Mouse (Mus musculus): ENCODE results near the gene Prss41. TPM values are rescaled to one million over a fixed set of nuclear protein-coding genes. Genes with fewer than 3 reads are reported as not detected.

Gene Prss41
- polyA plus RNA-seq, 1 experiment = 0.05 TPM

GRCm38 (mm10) chr17:23857193-23857592, 13.2 kb upstream of the Prss41 start:
- no peaks in the 10 kb centered on the region for H3K79me2 ChIP-seq (ENCODE audit: control insufficient read depth, insufficient read depth)
- no peak overlapping the region for H3K4me3 ChIP-seq
- no peaks in the 10 kb centered on the region for H3K36me3 ChIP-seq (ENCODE audit: control insufficient read depth, insufficient read depth)
- no peak for TF ChIP-seq SRF (IDR thresholded peaks at IDR 0.05; ENCODE audit: control insufficient read depth, insufficient read length, low read depth)
- TF ChIP-seq MYOD1 (IDR thresholded peaks at IDR 0.05; ENCODE audit: control insufficient read depth in 1 of 3, insufficient read length in 2 of 3, low read depth in 2 of 3) = no peak
- no peak for TF ChIP-seq MAX (IDR thresholded peaks at IDR 0.05; ENCODE audit: low read depth)
- TF ChIP-seq E2F4 (IDR thresholded peaks at IDR 0.05; ENCODE audit: insufficient read depth) = no peak
- no peak for TF ChIP-seq REST (IDR thresholded peaks at IDR 0.05; ENCODE audit: insufficient read depth, insufficient read length)
- no peak for TF ChIP-seq POLR2AphosphoS2 (IDR thresholded peaks at IDR 0.05; ENCODE audit: insufficient read length, low read depth)
- no peak for TF ChIP-seq MYOG (IDR thresholded peaks at IDR 0.05; ENCODE audit: control insufficient read depth in 1 of 3, insufficient read depth in 1 of 3, insufficient read length in 2 of 3, low read depth in 2 of 3)
- TF ChIP-seq USF1 (IDR thresholded peaks at IDR 0.05; ENCODE audit: low read depth) = no peak
- TF ChIP-seq TCF12 (IDR thresholded peaks at IDR 0.05; ENCODE audit: insufficient read depth, poor library complexity, severe bottlenecking) = no peak
- no peak for TF ChIP-seq TCF3 (IDR thresholded peaks at IDR 0.05; ENCODE audit: insufficient read length, low read depth)
- TF ChIP-seq CEBPB (IDR thresholded peaks at IDR 0.05; ENCODE audit: insufficient read depth, poor library complexity, severe bottlenecking) = no peak
- TF ChIP-seq POLR2A (IDR thresholded peaks at IDR 0.05; ENCODE audit: insufficient read length, low read depth) = no peak
- H3K4me2 ChIP-seq (ENCODE audit: low read depth) = peak overlapping the region; percentile 18
- no peaks in the 10 kb centered on the region for H3K27me3 ChIP-seq (ENCODE audit: control insufficient read depth, insufficient read depth, insufficient read length)
- no peak overlapping the region for H3ac ChIP-seq (ENCODE audit: control insufficient read depth, insufficient read length)

GRCm38 (mm10) chr17:23854229-23854765, 10.3 kb upstream of the Prss41 start:
- Histone ChIP-seq H3K36me3 (ENCODE audit: control insufficient read depth, insufficient read depth) (no peaks in the 10 kb centered on the region), H3K79me2 (ENCODE audit: control insufficient read depth, insufficient read depth) (no peaks in the 10 kb centered on the region), H3K4me3 (no peak overlapping the region), H3ac (ENCODE audit: control insufficient read depth, insufficient read length) (no peak overlapping the region), H3K27me3 (ENCODE audit: control insufficient read depth, insufficient read depth, insufficient read length) (no peaks in the 10 kb centered on the region), H3K4me2 (ENCODE audit: low read depth) (no peak overlapping the region)
- TF ChIP-seq REST (IDR thresholded peaks at IDR 0.05; ENCODE audit: insufficient read depth, insufficient read length) (no peak), USF1 (IDR thresholded peaks at IDR 0.05; ENCODE audit: low read depth) (peak; percentile 92)

GRCm38 (mm10) chr17:23853292-23853691, 9.3 kb upstream of the Prss41 start:
- H3K27me3 ChIP-seq (ENCODE audit: control insufficient read depth, insufficient read depth, insufficient read length) = no peaks in the 10 kb centered on the region
- H3K79me2 ChIP-seq (ENCODE audit: control insufficient read depth, insufficient read depth) = no peaks in the 10 kb centered on the region
- H3K4me2 ChIP-seq (ENCODE audit: low read depth) = no peak overlapping the region
- no peak overlapping the region for H3K4me3 ChIP-seq
- TF ChIP-seq TCF3 (IDR thresholded peaks at IDR 0.05; ENCODE audit: insufficient read length, low read depth) (no peak), CEBPB (IDR thresholded peaks at IDR 0.05; ENCODE audit: insufficient read depth, poor library complexity, severe bottlenecking) (no peak), MYOG (IDR thresholded peaks at IDR 0.05; ENCODE audit: control insufficient read depth in 1 of 3, insufficient read depth in 1 of 3, insufficient read length in 2 of 3, low read depth in 2 of 3) (no peak), SRF (IDR thresholded peaks at IDR 0.05; ENCODE audit: control insufficient read depth, insufficient read length, low read depth) (no peak), REST (IDR thresholded peaks at IDR 0.05; ENCODE audit: insufficient read depth, insufficient read length) (no peak), USF1 (IDR thresholded peaks at IDR 0.05; ENCODE audit: low read depth) (no peak), MYOD1 (IDR thresholded peaks at IDR 0.05; ENCODE audit: control insufficient read depth in 1 of 3, insufficient read length in 2 of 3, low read depth in 2 of 3) (no peak), POLR2A (IDR thresholded peaks at IDR 0.05; ENCODE audit: insufficient read length, low read depth) (no peak), TCF12 (IDR thresholded peaks at IDR 0.05; ENCODE audit: insufficient read depth, poor library complexity, severe bottlenecking) (no peak), MAX (IDR thresholded peaks at IDR 0.05; ENCODE audit: low read depth) (no peak), E2F4 (IDR thresholded peaks at IDR 0.05; ENCODE audit: insufficient read depth) (no peak)
- H3K36me3 ChIP-seq (ENCODE audit: control insufficient read depth, insufficient read depth) = no peaks in the 10 kb centered on the region
- no peak overlapping the region for H3ac ChIP-seq (ENCODE audit: control insufficient read depth, insufficient read length)

GRCm38 (mm10) chr17:23850853-23851749, 7.1 kb upstream of the Prss41 start:
- no peaks in the 10 kb centered on the region for H3K79me2 ChIP-seq (ENCODE audit: control insufficient read depth, insufficient read depth)
- no peak overlapping the region for H3K4me3 ChIP-seq
- no peaks in the 10 kb centered on the region for H3K36me3 ChIP-seq (ENCODE audit: control insufficient read depth, insufficient read depth)
- H3K4me2 ChIP-seq (ENCODE audit: low read depth) = no peak overlapping the region
- no peak overlapping the region for H3ac ChIP-seq (ENCODE audit: control insufficient read depth, insufficient read length)
- no peaks in the 10 kb centered on the region for H3K27me3 ChIP-seq (ENCODE audit: control insufficient read depth, insufficient read depth, insufficient read length)
- TF ChIP-seq CEBPB (IDR thresholded peaks at IDR 0.05; ENCODE audit: insufficient read depth, poor library complexity, severe bottlenecking) = no peak
- no peak for TF ChIP-seq MAX (IDR thresholded peaks at IDR 0.05; ENCODE audit: low read depth)
- TF ChIP-seq USF1 (IDR thresholded peaks at IDR 0.05; ENCODE audit: low read depth) = no peak
- TF ChIP-seq POLR2A (IDR thresholded peaks at IDR 0.05; ENCODE audit: insufficient read length, low read depth) = no peak
- no peak for TF ChIP-seq MYOD1 (IDR thresholded peaks at IDR 0.05; ENCODE audit: control insufficient read depth in 1 of 3, insufficient read length in 2 of 3, low read depth in 2 of 3)
- TF ChIP-seq REST (IDR thresholded peaks at IDR 0.05; ENCODE audit: insufficient read depth, insufficient read length) = no peak
- no peak for TF ChIP-seq TCF12 (IDR thresholded peaks at IDR 0.05; ENCODE audit: insufficient read depth, poor library complexity, severe bottlenecking)
- TF ChIP-seq POLR2AphosphoS2 (IDR thresholded peaks at IDR 0.05; ENCODE audit: insufficient read length, low read depth) = no peak

GRCm38 (mm10) chr17:23850028-23850427, 6.1 kb upstream of the Prss41 start:
- no peaks in the 10 kb centered on the region for H3K79me2 ChIP-seq (ENCODE audit: control insufficient read depth, insufficient read depth)
- no peak overlapping the region for H3K4me3 ChIP-seq
- no peaks in the 10 kb centered on the region for H3K36me3 ChIP-seq (ENCODE audit: control insufficient read depth, insufficient read depth)
- no peak overlapping the region for H3K4me2 ChIP-seq (ENCODE audit: low read depth)
- no peaks in the 10 kb centered on the region for H3K27me3 ChIP-seq (ENCODE audit: control insufficient read depth, insufficient read depth, insufficient read length)
- H3ac ChIP-seq (ENCODE audit: control insufficient read depth, insufficient read length) = no peak overlapping the region
- no peak for TF ChIP-seq REST (IDR thresholded peaks at IDR 0.05; ENCODE audit: insufficient read depth, insufficient read length)
- TF ChIP-seq TCF3 (IDR thresholded peaks at IDR 0.05; ENCODE audit: insufficient read length, low read depth) = no peak
- TF ChIP-seq CEBPB (IDR thresholded peaks at IDR 0.05; ENCODE audit: insufficient read depth, poor library complexity, severe bottlenecking) = no peak
- TF ChIP-seq MYOG (IDR thresholded peaks at IDR 0.05; ENCODE audit: control insufficient read depth in 1 of 3, insufficient read depth in 1 of 3, insufficient read length in 2 of 3, low read depth in 2 of 3) = no peak
- no peak for TF ChIP-seq MAX (IDR thresholded peaks at IDR 0.05; ENCODE audit: low read depth)
- no peak for TF ChIP-seq USF1 (IDR thresholded peaks at IDR 0.05; ENCODE audit: low read depth)
- TF ChIP-seq TCF12 (IDR thresholded peaks at IDR 0.05; ENCODE audit: insufficient read depth, poor library complexity, severe bottlenecking) = no peak
- TF ChIP-seq E2F4 (IDR thresholded peaks at IDR 0.05; ENCODE audit: insufficient read depth) = no peak
- no peak for TF ChIP-seq MYOD1 (IDR thresholded peaks at IDR 0.05; ENCODE audit: control insufficient read depth in 1 of 3, insufficient read length in 2 of 3, low read depth in 2 of 3)
- TF ChIP-seq SRF (IDR thresholded peaks at IDR 0.05; ENCODE audit: control insufficient read depth, insufficient read length, low read depth) = no peak
- TF ChIP-seq POLR2AphosphoS2 (IDR thresholded peaks at IDR 0.05; ENCODE audit: insufficient read length, low read depth) = no peak
- TF ChIP-seq POLR2A (IDR thresholded peaks at IDR 0.05; ENCODE audit: insufficient read length, low read depth) = no peak

All from myocyte (in vitro differentiated cells).